Mouse (Mus musculus): ENCODE data around the gene Olfr1423.
"Not testable (repeated sequence)": the region's sequence is repeated elsewhere in the genome, so short reads cannot be mapped to it uniquely, and the experiment has no call there.

The Olfr1423 gene

GRCm38 (mm10) chr19:12041217-12041616 lies at the start of gene Olfr1423:
Gene Olfr1423 (minus strand): TSS chr19:12041317.
- DNase-seq, result no peak

- DNase-seq, result not testable (repeated sequence)
These were observed 36.5 kb upstream of the Olfr1423 start, which contains the start of gene Olfr1425 for GRCm38 (mm10) chr19:12077631-12078030. Gene Olfr1425 (minus strand): TSS chr19:12077731.

- not testable (repeated sequence) for DNase-seq
These were observed 28.4 kb upstream of the Olfr1423 start for GRCm38 (mm10) chr19:12069546-12069945.

GRCm38 (mm10) chr19:12067806-12068205 lies 26.7 kb upstream of the Olfr1423 start:
- DNase-seq, result not testable (repeated sequence)

- DNase-seq, result not testable (repeated sequence)
These were observed 21.5 kb upstream of the Olfr1423 start, which contains the start of gene Olfr1424 for GRCm38 (mm10) chr19:12062582-12062981. Gene Olfr1424 (minus strand): TSS chr19:12062682.

GRCm38 (mm10) chr19:12043163-12043562 lies 2.0 kb upstream of the Olfr1423 start:
- DNase-seq, result no peak

- DNase-seq, result no peak
These were observed 3.4 kb downstream of the Olfr1423 start for GRCm38 (mm10) chr19:12037727-12038126.

GRCm38 (mm10) chr19:12026606-12027005 lies 14.5 kb downstream of the Olfr1423 start:
- peak; percentile 55 for DNase-seq

GRCm38 (mm10) chr19:12025333-12025732 lies 15.8 kb downstream of the Olfr1423 start:
- DNase-seq, result peak; percentile 39

- peak; percentile 61 for DNase-seq
These were observed 17.0 kb downstream of the Olfr1423 start for GRCm38 (mm10) chr19:12024149-12024548.

- DNase-seq, result no peak
These were observed 24.9 kb downstream of the Olfr1423 start for GRCm38 (mm10) chr19:12016192-12016591.

- DNase-seq, result no peak
These were observed 25.4 kb downstream of the Olfr1423 start for GRCm38 (mm10) chr19:12015708-12016107.

GRCm38 (mm10) chr19:12013228-12013627 lies 27.9 kb downstream of the Olfr1423 start:
- peak; percentile 72 for DNase-seq

- DNase-seq, result no peak
These were observed 28.5 kb downstream of the Olfr1423 start for GRCm38 (mm10) chr19:12012615-12013014.

- DNase-seq, result peak; percentile 88
These were observed 29.3 kb downstream of the Olfr1423 start for GRCm38 (mm10) chr19:12011560-12012556.

GRCm38 (mm10) chr19:12010916-12011559 lies 30.1 kb downstream of the Olfr1423 start:
- DNase-seq, result peak; percentile 80

- DNase-seq, result peak; percentile 36
These were observed 30.8 kb downstream of the Olfr1423 start for GRCm38 (mm10) chr19:12010281-12010771.

- peak; percentile 70 for DNase-seq
These were observed 31.4 kb downstream of the Olfr1423 start for GRCm38 (mm10) chr19:12009501-12010280.

GRCm38 (mm10) chr19:12008410-12009380 lies 32.4 kb downstream of the Olfr1423 start:
- no peak for DNase-seq

GRCm38 (mm10) chr19:12007105-12007931 lies 33.8 kb downstream of the Olfr1423 start:
- DNase-seq, result no peak

All from layer of hippocampus, adult 9-11 months (tissue).